Mouse (Mus musculus) spleen, postnatal 14 days (tissue): Measurements from ENCODE around the gene Hmcn2.
A peak's percentile ranks its signal among the peaks of the same experiment; 100 is the strongest.

Experiments used
- DNase-seq, 2 experiments: peaks; one replicate each; pipeline ENCODE4 v3.0.0; 2021 to 2022; ENCODE audit warnings: low spot score in 2 of 2

Hmcn2 gene

GRCm38 (mm10) chr2:31454280-31454679 lies 140.1 kb downstream of the Hmcn2 start:
- no peak for DNase-seq

GRCm38 (mm10) chr2:31455418-31455817 lies 141.2 kb downstream of the Hmcn2 start:
- no peak for DNase-seq

GRCm38 (mm10) chr2:31458460-31458859 lies 144.2 kb downstream of the Hmcn2 start:
- no peak for DNase-seq

GRCm38 (mm10) chr2:31458989-31459936 lies 145.0 kb downstream of the Hmcn2 start:
- no peak for DNase-seq

GRCm38 (mm10) chr2:31460025-31460571 lies 145.9 kb downstream of the Hmcn2 start:
- DNase-seq: peak; percentile 24 to 54

GRCm38 (mm10) chr2:31460920-31461319 lies 146.7 kb downstream of the Hmcn2 start:
- DNase-seq: no peak

GRCm38 (mm10) chr2:31462051-31462450 lies 147.8 kb downstream of the Hmcn2 start:
- DNase-seq: no peak

- no peak for DNase-seq
These were observed 149.0 kb downstream of the Hmcn2 start for GRCm38 (mm10) chr2:31463253-31463652.

GRCm38 (mm10) chr2:31463696-31464528 lies 149.7 kb downstream of the Hmcn2 start:
- no peak for DNase-seq

GRCm38 (mm10) chr2:31464529-31464910 lies 150.3 kb downstream of the Hmcn2 start:
- DNase-seq: no peak

- no peak for DNase-seq
These were observed 153.2 kb downstream of the Hmcn2 start for GRCm38 (mm10) chr2:31467457-31467856.

GRCm38 (mm10) chr2:31468857-31469256 lies 154.6 kb downstream of the Hmcn2 start:
- DNase-seq: no peak

GRCm38 (mm10) chr2:31469480-31469879 lies 155.3 kb downstream of the Hmcn2 start:
- no peak for DNase-seq

- DNase-seq: peak; percentile 59 to 68
These were observed 155.9 kb downstream of the Hmcn2 start, which contains the start of gene Ass1 for GRCm38 (mm10) chr2:31469931-31470682. Ass1 (plus strand) TSS chr2:31470207.

- DNase-seq: no peak
These were observed 156.6 kb downstream of the Hmcn2 start for GRCm38 (mm10) chr2:31470683-31471385.

GRCm38 (mm10) chr2:31471611-31472010 lies 157.4 kb downstream of the Hmcn2 start:
- no peak for DNase-seq

GRCm38 (mm10) chr2:31472406-31473065 lies 158.3 kb downstream of the Hmcn2 start:
- peak in 1 of 2 experiments; percentile 74 for DNase-seq

GRCm38 (mm10) chr2:31473941-31474340 lies 159.7 kb downstream of the Hmcn2 start:
- DNase-seq: peak in 1 of 2 experiments; percentile 26

GRCm38 (mm10) chr2:31474686-31475085 lies 160.5 kb downstream of the Hmcn2 start:
- no peak for DNase-seq
